Mouse (Mus musculus): Measurements from ENCODE around the gene Zbtb11.
"Not testable (repeated sequence)": the region's sequence is repeated elsewhere in the genome, so short reads cannot be mapped to it uniquely, and the experiment has no call there.

The Zbtb11 gene

DNA sequence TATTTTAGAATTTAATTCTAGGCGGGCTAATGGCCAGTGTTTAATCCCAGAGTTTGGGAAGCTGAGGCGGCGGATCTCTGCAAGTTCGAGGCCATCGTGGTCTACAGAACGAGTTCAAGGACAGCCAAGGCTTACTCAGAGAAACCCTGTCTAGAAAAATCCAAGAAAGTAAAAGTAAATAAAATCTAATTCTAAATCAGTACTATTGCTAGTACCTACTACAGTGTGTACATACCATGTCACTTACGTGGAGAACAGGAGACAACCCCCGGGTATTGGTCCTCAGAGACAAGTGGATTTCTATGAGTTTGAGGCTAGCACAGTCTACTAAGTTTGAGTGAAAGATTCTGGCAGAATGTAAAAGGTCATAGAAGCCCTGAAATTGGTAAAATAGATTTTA lies 64.4 kb downstream of the Zbtb11 start:
- DNase-seq (ENCODE audit: low spot score in 2 of 2): no peak

DNA sequence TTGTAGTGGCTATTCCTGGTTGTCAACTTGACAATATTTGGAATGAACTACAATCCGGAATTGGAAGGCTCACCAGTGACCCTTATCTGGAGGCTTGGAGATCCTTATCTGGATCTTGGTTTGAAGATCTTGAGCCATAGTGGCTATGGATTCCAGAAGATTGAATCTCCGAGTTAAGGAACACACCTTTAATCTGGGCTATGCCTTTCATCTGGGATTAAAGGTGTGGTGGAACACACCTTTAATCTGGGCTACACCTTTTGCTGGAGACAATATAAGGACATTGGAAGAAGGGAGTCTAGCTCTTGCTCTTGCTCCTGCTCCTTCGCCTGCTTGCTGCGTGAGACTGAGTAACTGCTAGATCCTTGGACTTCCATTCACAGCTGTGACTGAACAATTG lies 74.4 kb downstream of the Zbtb11 start, which contains the start of gene Senp7:
TSS of gene Senp7 (plus strand) at position 301 of the 400 bp plus-strand sequence.
- DNase-seq (ENCODE audit: low spot score in 2 of 2): not testable (repeated sequence)

DNA sequence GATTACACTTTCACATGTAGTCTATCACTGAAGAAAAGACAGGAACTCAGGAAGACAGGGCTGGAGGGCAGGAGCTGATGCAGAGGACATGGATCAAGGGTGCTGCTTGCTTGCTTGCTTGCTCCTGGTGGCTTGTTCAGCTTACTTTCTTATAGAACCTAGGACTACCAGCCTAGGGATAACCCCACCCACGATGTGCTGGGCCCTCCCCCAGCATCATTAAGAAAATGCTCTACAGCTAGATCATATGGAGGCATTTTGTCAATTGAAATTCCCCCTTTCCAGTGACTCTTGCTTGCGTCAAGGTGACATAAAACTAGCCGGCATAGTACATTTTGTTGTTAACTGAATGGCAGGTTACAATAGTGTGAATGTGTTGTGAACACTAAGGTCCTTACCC lies 82.2 kb downstream of the Zbtb11 start:
- DNase-seq (ENCODE audit: low spot score in 2 of 2): no peak

DNA sequence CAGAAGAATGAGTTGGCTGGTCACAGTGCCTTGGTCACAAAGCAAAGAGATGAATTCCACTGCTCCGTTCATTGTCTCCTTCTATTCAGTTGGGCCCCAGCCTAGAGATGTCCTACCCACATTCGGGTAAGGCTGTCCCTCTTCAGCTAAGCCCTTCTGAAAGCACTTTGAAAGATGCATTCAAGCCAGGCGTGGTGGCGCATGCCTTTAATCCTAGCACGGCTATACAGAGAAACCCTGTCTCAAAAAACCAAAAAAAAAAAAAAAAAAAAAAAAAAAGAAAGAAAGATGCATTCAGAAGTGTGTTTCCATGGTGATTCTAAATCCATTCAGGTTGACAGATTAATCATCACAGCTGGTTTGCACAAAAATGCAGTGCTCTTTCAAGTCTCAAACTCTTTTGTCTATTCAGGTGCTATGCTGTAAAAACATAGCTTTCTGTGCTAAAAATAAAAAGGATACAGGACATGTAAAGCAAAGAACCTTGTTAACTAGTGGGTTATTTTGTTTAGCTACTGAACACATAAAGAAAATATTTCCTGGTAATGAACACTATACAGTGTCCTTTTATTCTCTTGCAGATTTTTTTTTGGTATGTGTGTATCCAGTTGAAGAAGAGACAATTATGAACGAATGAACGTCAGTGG lies 83.4 kb downstream of the Zbtb11 start:
- DNase-seq (ENCODE audit: low spot score in 2 of 2): no peak

DNA sequence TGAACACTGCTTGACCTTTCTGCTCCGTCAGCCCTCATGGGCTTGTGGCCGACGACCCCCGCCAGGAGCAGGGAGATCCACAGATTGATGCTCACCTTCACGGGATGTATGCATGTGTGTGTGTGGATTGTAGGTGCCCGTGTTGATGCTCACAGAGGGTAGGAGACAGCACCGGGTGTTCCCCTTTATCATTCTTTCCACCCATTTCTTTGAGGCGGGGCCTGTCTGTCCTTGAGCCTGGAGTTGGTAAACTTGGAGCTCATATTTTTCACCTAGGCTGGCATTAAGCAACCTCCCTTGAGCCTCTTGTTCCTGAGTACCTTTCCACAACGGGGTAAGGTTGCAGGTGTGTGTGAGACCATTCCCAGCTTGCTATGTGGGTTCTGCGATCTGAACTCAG lies 84.5 kb downstream of the Zbtb11 start:
- DNase-seq (ENCODE audit: low spot score in 2 of 2): no peak

Data from spleen, postnatal 36 days (tissue).